Mouse (Mus musculus): ENCODE data around the gene Rplp2. TPM values are rescaled to one million over a fixed set of nuclear protein-coding genes. Genes with fewer than 3 reads are reported as not detected.
A peak's percentile ranks its signal among the peaks of the same experiment; 100 is the strongest.

Gene Rplp2
- polyA plus RNA-seq, 1 experiment: 734 TPM

DNA sequence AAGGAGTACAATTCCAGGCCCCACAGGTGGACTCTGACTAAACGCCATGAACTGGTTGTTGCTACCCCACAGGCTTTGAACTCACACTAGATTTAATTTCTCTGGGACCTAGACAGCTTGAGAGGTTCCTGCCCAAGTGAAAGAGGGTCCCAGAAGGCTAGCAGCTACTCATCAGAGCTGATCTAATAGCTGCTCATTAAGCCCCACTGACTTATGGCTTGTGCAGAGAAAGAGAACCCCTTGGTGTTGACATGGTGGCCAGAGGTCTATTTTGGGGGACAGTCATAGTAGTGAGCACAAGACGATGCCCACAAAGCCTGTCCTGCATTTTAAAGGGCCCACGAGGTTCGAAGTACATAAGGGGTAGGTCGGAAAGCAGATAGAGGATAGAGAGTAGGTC, 27.0 kb downstream of the Rplp2 start:
- WGBS: 5% methylated on average over 5 of the region's 5 CpGs
- Histone ChIP-seq H3K27me3 (replicated peaks; ENCODE audit: control insufficient read depth, insufficient read depth, low read length) (no peaks in the 10 kb centered on the region), H3K27ac (ENCODE audit: insufficient read depth, low read depth, low read length) (no peak overlapping the region), H3K4me3 (ENCODE audit: insufficient read depth, low read depth, low read length) (peak overlapping the region; percentile 96), H3K36me3 (ENCODE audit: control insufficient read depth, insufficient read depth, low read length) (no peaks in the 10 kb centered on the region), H3K4me1 (ENCODE audit: control insufficient read depth, insufficient read depth, low read length) (peaks cover 34% of the 10 kb centered on the region)
- DNase-seq: no peak
- no peak for TF ChIP-seq POLR2A (IDR thresholded peaks at IDR 0.05; ENCODE audit: low read depth, low read length)
- no peak for TF ChIP-seq CTCF (conservative IDR thresholded peaks at IDR 0.05; ENCODE audit: insufficient read depth, insufficient read length, low read depth, low read length)

DNA sequence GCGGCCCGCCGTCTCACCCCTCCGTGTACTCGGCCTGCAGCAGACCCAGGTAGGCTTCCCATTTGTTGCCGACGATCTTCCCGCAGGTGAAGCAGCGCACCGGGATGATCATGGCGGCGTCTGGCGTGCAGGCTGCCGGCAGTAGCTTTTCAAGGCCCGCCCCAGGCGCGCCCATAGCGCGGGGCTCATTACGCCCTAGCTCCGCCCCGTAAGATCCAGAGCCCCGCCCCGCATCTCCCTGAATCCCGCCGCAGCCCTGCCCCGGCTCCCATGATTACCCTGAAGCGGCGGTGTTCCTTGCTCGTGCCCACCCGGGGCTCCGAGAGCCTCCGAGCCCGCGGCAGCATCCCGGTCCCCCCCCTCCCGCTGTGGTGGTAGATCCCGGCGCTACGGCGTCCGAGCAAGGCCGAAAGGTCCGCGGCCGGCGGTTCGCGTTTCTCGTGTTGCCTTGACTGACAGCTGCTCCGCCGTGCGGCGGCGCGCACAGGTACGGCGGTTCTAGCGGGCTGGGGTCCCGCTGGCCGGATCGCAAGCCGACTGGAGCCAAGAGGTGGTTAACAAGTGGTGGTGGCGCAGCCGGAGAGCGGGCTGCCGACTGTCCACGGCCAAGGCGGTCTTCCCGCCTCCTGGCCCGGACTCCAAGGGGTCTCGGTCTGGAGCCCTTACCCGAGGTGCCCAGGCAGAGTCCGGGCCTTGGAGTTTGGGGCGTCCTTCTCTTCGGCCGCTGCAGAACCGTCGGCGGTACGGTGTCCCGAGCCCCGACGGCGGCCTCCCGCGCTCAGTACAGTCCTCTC, 28.0 kb downstream of the Rplp2 start, which contains the start of the genes Polr2l and Tspan4:
Gene Polr2l, minus strand, starts transcription at position 122 of the 794 bp plus-strand sequence.
Gene Tspan4, plus strand, starts transcription at position 230 of the 794 bp plus-strand sequence.
- DNase-seq: peak; percentile 91
- Histone ChIP-seq H3K27me3 (replicated peaks; ENCODE audit: control insufficient read depth, insufficient read depth, low read length) (no peaks in the 10 kb centered on the region), H3K4me1 (ENCODE audit: control insufficient read depth, insufficient read depth, low read length) (peaks cover 25% of the 10 kb centered on the region), H3K36me3 (ENCODE audit: control insufficient read depth, insufficient read depth, low read length) (no peaks in the 10 kb centered on the region), H3K4me3 (ENCODE audit: insufficient read depth, low read depth, low read length) (peak within 1 kb of the TSS; percentile 96), H3K27ac (ENCODE audit: insufficient read depth, low read depth, low read length) (peak within 1 kb of the TSS; percentile 98)
- WGBS: 1% methylated on average over 87 of the region's 87 CpGs
- TF ChIP-seq POLR2A (IDR thresholded peaks at IDR 0.05; ENCODE audit: low read depth, low read length): peak; percentile 73
- TF ChIP-seq CTCF (conservative IDR thresholded peaks at IDR 0.05; ENCODE audit: insufficient read depth, insufficient read length, low read depth, low read length): no peak

DNA sequence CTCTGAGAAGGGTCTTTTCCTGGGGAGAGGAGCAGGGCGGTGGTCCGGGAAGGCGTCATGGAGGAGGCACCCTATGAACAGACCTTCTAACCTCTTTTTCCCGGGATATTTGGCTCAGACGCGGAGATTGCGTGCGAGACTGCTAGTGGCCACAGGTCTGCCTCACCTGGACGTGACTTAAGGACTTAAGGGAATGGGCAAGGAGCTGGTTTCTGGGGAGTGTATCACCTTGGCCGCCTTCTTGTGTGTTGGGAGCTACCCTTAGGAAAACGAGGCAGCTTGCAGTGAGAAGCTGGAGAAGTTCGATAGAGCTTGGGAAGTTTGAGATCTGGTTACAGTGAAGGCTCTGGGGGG, 28.6 kb downstream of the Rplp2 start:
- Histone ChIP-seq H3K36me3 (ENCODE audit: control insufficient read depth, insufficient read depth, low read length) (no peaks in the 10 kb centered on the region), H3K4me1 (ENCODE audit: control insufficient read depth, insufficient read depth, low read length) (peaks cover 25% of the 10 kb centered on the region), H3K27me3 (replicated peaks; ENCODE audit: control insufficient read depth, insufficient read depth, low read length) (no peaks in the 10 kb centered on the region), H3K4me3 (ENCODE audit: insufficient read depth, low read depth, low read length) (peak overlapping the region; percentile 96), H3K27ac (ENCODE audit: insufficient read depth, low read depth, low read length) (peak overlapping the region; percentile 98)
- peak; percentile 50 for DNase-seq
- 2% methylated on average over 12 of the region's 12 CpGs for WGBS
- no peak for TF ChIP-seq POLR2A (IDR thresholded peaks at IDR 0.05; ENCODE audit: low read depth, low read length)
- no peak for TF ChIP-seq CTCF (conservative IDR thresholded peaks at IDR 0.05; ENCODE audit: insufficient read depth, insufficient read length, low read depth, low read length)

DNA sequence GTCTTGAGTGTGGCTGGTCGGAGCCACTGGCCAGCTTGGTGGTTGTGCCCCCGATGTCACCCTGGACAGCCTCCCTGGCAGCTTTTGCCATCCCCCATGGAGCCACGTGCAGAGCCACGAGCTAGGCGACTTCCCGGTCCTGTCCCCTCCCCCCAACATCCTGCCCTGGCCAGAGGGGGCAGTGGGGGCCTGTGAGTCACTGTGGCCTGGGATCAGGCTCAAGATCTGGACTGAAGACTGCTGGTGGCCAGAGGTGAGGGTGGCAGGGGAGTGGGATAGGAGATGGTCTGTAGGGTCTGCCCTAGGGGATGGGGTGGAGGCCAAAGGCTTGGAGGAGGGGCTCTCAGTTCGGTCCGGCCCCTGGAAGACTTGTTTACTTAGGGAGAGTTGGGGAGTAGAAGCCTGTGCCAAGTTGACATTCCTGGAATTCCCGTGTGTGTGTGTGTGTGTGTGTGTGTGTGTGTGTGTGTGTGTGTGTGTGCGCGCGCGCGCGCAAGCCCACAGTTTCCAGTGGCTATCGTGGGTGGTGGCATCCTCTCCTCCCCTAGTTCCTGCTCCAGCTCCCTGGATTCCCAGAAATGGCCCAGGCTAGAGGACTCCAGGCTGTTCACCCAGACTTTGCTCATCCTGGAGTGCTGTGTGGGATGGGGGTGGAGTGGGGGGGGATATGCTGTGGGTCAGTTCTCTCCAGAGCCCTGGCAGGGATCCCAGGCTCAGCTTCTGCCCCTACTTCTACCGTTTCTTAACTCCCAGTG, 29.2 kb downstream of the Rplp2 start:
- Histone ChIP-seq H3K27ac (ENCODE audit: insufficient read depth, low read depth, low read length) (peak overlapping the region; percentile 98), H3K4me1 (ENCODE audit: control insufficient read depth, insufficient read depth, low read length) (peaks cover 27% of the 10 kb centered on the region), H3K27me3 (replicated peaks; ENCODE audit: control insufficient read depth, insufficient read depth, low read length) (no peaks in the 10 kb centered on the region), H3K4me3 (ENCODE audit: insufficient read depth, low read depth, low read length) (peak overlapping the region; percentile 96), H3K36me3 (ENCODE audit: control insufficient read depth, insufficient read depth, low read length) (no peaks in the 10 kb centered on the region)
- under 1% methylated on average over 17 of the region's 17 CpGs for WGBS
- peak; percentile 97 for DNase-seq
- TF ChIP-seq POLR2A (IDR thresholded peaks at IDR 0.05; ENCODE audit: low read depth, low read length): no peak
- TF ChIP-seq CTCF (conservative IDR thresholded peaks at IDR 0.05; ENCODE audit: insufficient read depth, insufficient read length, low read depth, low read length): 0 out of 2 replicates have a peak, but pooled peaks have one; percentile 26

DNA sequence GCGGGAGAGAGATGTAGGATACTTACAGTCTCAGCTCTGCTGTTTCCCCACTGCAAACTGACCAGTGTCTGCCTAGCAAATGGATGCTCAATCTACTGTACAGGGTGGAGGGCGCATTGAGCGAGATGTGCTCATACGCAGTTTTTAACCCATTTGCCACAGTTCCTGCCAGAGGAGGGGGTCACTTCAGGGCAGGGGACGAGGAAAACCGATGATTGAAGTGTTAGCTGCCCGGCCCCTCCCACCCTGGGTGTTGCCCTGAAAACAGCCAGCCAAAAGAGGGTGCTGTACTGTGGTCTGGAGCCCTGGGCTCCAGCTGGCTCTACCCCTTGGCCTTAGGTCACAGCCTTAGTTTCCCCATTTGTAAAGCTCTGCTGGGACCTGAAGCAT, 29.8 kb downstream of the Rplp2 start:
- 1% methylated on average over 7 of the region's 7 CpGs for WGBS
- Histone ChIP-seq H3K4me3 (ENCODE audit: insufficient read depth, low read depth, low read length) (peak overlapping the region; percentile 96), H3K27me3 (replicated peaks; ENCODE audit: control insufficient read depth, insufficient read depth, low read length) (no peaks in the 10 kb centered on the region), H3K27ac (ENCODE audit: insufficient read depth, low read depth, low read length) (peak overlapping the region; percentile 98), H3K4me1 (ENCODE audit: control insufficient read depth, insufficient read depth, low read length) (peaks cover 27% of the 10 kb centered on the region), H3K36me3 (ENCODE audit: control insufficient read depth, insufficient read depth, low read length) (no peaks in the 10 kb centered on the region)
- no peak for DNase-seq
- TF ChIP-seq POLR2A (IDR thresholded peaks at IDR 0.05; ENCODE audit: low read depth, low read length): no peak

DNA sequence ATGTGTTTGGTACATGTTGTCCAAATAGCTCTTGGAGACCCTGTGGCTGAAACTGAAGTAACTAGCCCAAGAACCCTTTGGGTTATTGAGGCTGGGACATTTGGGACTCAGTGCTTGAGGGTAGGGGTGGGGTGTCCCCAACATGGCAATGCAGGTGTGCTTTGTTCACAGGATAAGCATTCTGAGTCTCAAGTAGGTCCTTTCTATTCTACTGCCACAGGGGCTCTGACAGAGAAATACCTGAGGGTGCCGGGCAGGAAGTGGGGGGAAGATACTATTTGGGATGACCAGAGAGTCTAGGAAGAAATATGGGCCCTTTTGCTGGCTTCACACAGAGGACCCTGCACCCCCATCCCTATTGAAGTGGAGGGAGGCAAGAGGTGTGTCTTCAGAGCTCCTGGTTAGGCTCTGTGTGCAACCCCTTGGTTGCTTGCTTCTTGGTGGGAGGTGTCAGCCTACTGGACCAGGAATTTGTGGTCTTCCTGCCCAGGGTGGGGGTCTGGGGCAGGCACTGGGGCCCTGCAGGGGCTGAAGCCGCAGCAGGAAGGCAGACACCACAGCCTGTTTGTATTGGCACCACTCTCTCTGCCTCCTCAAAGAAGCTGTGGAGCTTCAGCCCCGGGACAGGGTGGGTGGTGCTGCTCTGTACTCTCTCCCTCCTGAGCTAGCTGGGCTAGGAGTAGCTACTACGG, 30.6 kb downstream of the Rplp2 start:
- no peak for DNase-seq
- H3K27ac ChIP-seq (ENCODE audit: insufficient read depth, low read depth, low read length): peak overlapping the region; percentile 98
- H3K4me3 ChIP-seq (ENCODE audit: insufficient read depth, low read depth, low read length): no peak overlapping the region
- WGBS: 43% methylated on average over 4 of the region's 4 CpGs
- no peaks in the 10 kb centered on the region for H3K27me3 ChIP-seq (replicated peaks; ENCODE audit: control insufficient read depth, insufficient read depth, low read length)
- H3K4me1 ChIP-seq (ENCODE audit: control insufficient read depth, insufficient read depth, low read length): peaks cover 32% of the 10 kb centered on the region
- no peak for TF ChIP-seq POLR2A (IDR thresholded peaks at IDR 0.05; ENCODE audit: low read depth, low read length)
- no peak for TF ChIP-seq CTCF (conservative IDR thresholded peaks at IDR 0.05; ENCODE audit: insufficient read depth, insufficient read length, low read depth, low read length)
- H3K36me3 ChIP-seq (ENCODE audit: control insufficient read depth, insufficient read depth, low read length): no peaks in the 10 kb centered on the region
